Mouse (Mus musculus) gastrocnemius, postnatal 25 days (tissue): ENCODE results near the gene Gpx6. TPM values are rescaled to one million over a fixed set of nuclear protein-coding genes. Genes with fewer than 3 reads are reported as not detected.

ENCODE experiments used
- DNase-seq: peaks from one replicate; pipeline ENCODE4 v3.0.0; 2022
- long read RNA-seq, 2 experiments: library from polyadenylated mRNA; stranded (forward); transcript quantifications; one replicate each; pipeline ENCODE4 v2.0.0; 2021
- total RNA-seq, 2 experiments: library from RNA; stranded (reverse); gene quantifications; 1 replicate in 1 of 2; 2 replicates in 1 of 2; pipeline ENCODE4 v1.2.3; 2021

The Gpx6 gene
- not detected for total RNA-seq
- long read RNA-seq, experiment 1 = 0 reads
- long read RNA-seq, experiment 2 = 0 reads

DNA sequence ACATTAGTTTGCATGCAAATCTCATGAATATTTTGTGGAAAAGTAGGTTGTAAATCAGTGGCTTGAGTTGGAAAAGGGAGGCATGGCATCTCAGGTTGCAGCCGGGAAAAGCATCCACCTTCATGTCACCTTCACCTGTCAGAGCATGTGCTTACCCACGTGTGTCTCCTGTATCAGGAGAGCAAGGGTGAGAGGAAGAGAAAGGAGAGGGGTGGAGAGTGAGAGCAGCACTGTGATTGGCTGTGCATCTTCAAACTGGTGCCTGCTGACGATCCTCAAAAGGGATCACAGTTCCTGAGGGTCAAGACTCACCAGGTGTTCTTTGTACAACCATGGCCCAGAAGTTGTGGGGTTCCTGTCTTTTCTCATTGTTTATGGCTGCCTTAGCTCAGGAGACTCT lies at the start of gene Gpx6:
Gene Gpx6, plus strand, starts transcription at position 200 of the 400 bp plus-strand sequence.
- DNase-seq = no peak

DNA sequence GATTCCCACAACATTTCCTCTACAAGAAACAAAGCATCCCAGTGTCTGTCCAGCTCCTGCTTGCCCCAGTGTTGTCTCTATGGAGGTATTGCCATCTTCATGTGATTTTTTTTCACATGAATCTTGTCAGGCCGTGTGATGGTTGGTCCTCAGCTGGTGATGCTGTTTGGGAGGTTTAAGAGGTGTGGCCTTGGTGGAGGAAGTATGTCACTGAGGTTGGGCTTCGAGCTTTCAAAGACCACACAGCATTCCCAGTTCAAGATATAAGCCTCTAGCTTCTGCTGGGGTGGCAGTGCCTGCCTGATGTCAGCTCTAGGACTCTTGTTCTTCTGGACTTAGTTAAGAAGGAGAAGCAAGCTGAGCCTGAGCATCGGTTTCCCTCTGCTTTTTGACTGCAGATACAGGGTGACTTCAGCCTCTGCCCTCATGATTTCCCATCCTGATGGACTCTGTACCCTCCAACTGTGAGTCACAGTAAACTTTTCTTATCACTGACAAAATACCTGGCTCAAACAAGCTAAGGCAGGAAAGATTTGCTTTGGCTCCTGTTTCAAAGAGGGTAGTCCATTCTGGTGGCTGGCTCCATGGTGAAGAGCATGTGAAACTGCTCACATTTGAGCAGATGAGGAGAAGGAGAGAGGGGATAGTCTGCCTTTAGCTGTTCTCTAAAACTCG lies 49.0 kb upstream of the Gpx6 start:
- DNase-seq = no peak

DNA sequence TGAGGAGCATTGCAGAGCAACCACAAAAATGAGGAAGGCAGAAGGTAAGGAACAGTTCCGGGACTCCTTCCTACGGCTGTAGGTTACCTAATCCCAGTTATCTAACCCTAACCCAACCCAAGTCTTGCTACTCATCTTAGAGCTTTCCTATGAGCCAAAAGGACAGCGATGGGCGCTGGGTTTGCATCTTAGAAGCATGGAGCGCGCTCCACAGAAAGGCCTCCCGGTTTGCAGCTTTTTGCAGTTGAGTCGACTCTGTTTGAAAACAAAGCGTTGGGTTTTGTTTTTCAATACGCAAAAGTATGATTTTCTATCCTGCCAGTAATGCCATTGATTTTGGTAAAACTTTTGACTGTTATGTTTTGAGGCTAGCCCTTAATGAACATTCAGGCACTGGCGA lies 48.0 kb upstream of the Gpx6 start:
- DNase-seq = no peak

DNA sequence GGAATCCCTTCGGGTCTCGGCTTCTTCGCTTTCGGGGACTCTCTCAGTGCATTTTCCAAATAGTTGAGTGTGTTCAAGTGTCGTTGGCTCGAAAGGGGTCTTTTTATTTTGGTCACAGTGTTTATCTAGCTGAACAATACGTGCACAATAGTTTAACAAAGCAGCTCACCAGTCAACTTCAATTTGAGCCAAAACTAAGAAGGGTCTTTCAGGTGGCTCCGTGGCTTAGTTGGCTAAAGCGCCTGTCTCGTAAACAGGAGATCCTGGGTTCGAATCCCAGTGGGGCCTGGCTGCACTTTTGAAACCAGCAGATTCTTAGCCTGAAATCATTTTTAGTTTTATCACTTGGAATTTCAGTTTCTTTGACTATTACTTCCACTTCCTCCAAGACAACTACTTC lies 47.6 kb upstream of the Gpx6 start:
- no peak for DNase-seq

DNA sequence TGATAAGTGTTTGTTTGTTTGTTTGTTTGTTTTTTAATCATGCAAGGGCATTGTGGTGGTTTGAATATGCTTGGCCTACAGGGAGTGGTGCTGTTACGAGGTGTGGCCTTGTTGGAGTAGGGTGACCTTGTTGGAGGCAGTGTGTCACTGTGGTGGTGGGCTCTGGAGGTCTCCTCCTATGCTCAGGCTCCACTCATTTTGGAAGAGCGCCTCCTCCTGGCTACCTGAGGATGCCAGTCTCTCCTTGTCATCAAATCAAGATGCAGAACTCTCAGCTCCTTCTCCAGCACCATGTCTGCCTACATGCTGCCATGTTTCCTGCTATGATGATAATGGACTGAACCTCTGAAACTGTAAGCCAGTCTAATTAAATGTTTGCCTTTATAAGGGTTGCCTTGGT lies 46.2 kb upstream of the Gpx6 start:
- DNase-seq = no peak

DNA sequence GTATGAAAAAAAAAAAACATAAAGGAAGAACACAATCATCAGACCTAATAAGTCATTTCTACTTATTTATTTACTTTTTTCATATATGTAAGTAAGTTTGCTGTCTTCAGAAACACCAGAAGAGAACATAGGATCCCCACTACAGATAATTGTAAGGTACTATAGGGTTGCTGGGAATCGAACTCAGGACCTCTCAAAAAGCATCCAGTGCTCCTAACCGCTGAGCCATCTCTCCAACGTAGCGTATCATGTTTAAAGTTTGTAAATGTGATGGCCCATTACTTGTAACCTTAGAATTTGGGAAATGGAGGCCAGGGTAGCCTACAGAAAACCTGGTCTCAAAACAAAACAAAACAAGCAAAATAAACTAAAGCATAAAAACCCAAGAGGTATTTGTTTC lies 44.4 kb upstream of the Gpx6 start:
- no peak for DNase-seq

DNA sequence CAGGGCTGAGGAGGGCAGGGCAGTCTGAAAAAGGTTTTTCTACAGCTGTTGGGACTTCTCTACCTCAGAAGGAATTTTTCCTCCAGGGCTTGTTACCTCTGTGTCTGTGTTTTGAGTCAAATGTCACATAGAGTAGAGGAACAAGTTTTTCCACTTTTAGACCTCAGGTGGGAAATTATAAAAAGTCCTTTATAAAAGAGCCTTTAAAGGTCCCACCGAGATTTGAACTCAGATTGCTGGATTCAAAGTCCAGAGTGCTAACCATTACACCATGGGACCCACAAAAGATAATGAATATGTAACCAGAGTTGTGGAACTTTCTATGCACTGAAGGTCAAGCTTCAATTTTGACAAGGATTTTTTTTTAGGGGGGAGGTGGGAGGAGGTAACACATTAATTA lies 43.7 kb upstream of the Gpx6 start:
- DNase-seq = no peak

DNA sequence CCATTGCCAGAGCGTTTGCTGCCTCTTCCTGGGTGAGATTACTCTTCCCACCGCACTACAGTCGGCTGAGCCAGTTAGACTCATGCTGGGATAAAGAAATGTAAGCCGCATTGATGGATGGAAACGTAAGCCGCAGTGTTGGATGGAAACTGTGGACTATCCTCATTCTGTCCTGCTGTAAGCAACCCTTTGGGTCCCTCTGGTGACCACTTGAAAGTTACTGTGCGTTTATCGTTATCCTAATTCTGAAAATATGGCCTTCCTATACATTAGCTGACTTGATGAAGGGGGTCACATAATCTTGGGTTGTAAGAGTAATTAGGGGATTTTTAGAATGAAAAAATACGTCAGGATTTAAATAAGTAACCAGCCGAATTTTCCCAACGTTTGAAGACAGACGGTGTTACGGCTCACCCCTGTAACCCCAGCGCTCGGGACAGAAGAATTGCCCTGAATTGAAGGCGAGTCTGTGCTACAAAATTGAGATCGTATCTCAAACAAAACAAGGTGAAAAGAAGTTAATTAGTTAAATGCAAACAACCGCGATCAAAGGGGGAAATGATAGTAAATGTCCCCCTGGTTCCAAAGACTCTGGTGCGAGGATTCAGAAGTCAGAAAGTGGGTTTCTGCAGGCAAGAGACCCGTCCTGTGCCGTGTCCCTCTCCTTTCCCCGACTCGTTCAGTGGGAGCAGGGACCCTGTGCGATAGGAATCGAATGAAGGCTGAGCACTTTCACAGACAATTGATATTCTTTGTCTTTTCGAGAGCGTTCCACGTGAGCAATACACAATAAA lies 36.7 kb upstream of the Gpx6 start:
- no peak for DNase-seq

DNA sequence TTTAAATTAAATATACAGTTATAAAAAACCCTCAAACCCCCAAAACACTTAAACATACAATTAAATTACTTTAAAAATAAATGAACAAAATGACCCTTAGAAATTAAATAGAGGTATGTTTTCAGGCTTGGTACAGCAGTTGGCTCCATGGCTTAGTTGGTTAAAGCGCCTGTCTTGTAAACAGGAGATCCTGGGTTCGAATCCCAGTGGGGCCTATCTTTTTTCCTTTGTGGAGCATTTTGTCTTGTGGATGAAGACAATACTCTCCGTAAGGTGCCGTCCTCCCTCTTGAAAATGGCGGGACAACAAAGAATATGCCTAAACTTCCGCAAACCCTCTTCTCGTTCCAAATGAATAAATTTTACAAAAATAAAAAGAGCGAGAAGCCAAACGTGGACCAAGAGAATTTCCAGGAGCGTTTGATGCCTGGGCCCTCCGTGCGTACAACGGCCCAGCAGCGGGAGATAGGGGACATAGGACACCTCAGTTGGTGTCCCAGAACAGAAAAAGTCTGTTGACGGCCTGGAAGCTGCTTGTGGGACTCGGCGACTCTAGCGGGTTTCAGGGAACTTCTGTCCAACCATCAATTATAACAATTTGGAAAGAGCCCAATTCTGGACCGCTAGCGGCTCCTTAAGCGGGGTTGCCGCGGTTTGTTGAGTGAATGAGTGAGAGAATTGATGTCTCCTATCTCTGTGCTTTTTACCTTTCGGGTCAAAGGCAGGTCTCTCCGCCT lies 35.9 kb upstream of the Gpx6 start:
- no peak for DNase-seq

DNA sequence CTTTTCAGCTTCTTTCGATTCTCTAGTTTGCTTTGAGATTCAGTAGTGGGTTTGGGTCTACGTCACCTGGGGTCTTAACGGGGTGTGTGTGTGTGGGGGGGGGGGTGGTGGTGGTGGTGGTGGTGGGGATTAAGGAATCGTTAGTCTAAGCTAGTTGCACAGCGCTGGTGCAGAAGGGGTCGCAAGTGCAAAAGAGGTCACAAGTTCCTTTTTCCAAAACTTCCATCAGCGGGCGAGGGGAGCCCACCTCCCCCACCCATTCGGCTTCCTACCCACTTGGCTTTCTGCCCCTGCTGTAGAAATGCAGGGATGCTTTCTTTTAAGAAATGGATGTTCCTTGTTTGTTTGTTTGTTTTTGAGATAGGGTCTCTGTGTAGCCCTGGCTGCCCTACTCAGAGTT lies 35.4 kb upstream of the Gpx6 start:
- DNase-seq = no peak

DNA sequence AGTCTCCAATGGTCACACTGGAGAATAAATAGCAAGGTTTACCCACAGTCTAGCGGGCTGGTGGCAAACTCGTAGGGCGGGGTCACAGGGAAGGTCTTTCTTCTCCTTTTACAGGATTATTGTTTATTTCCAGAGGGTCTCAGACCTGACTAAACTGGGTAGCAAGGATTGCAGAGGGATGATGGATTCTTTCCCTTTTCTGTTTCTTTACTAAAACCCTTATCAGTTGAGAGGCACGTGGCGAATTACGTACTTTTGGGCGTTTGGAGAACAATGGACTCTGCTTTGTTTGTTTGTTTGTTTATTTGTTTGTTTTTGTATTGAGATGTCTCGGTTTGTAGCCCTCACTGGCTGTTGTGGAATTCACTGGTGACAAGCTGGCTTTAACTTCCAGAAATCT lies 32.8 kb upstream of the Gpx6 start:
- DNase-seq = no peak

DNA sequence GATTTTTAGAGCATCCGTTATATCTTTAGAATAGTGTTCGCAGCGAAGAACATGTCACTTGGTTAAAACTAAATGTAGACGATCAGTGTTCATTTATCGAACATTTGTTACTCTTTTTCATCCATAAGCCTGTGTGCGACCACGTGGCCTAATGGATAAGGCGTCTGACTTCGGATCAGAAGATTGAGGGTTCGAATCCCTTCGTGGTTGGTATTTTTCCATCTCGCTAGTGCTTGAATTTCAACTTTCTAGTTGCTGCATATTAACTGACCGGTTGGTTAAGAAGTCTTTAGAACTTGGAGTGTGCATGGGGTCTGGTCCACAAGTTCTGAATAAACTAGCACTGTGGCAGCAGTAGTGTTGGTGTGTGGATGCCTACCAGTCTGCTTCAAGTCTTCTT lies 32.4 kb upstream of the Gpx6 start:
- peak; percentile 39 for DNase-seq

DNA sequence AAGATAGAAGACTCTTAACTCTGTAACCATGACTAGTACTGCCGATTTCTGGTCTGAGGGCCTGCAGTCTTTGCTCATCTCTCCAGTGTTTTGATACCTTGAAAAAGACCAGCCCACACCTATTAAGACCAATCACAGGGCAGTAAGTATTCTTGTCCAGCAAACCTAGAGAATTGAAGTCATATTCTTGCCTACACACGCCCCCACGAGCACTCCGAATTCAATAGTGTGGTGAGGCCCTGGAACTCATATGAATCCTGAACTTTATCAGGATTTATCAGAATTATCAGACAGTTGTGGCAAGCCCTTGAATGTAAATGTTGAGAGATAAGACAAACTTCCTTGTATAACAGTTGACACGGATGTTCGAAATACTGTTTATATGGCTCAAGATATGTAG lies 19.3 kb upstream of the Gpx6 start, which contains the start of gene Gpx5:
Gene Gpx5, minus strand, starts transcription at position 101 of the 400 bp plus-strand sequence.
- no peak for DNase-seq

DNA sequence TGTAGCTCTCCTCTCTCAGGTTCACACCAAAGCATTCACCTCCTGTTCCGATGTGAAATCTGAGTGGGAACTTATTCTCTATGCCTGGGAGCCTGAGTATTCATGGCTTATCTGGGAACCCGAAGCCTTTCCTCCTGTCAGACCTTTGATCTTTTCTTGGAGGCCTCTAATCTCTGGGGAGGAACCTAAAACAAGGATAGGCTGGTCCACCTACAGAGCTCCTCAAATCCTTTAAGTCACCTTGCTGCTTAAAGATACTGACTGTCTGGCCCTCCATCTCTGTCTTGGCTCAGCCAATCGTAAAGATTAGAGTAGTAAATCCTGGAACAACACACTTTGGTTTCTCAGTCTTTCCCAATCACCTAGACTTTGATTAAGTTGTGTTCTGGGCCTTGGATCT lies 13.4 kb upstream of the Gpx6 start:
- DNase-seq = no peak

DNA sequence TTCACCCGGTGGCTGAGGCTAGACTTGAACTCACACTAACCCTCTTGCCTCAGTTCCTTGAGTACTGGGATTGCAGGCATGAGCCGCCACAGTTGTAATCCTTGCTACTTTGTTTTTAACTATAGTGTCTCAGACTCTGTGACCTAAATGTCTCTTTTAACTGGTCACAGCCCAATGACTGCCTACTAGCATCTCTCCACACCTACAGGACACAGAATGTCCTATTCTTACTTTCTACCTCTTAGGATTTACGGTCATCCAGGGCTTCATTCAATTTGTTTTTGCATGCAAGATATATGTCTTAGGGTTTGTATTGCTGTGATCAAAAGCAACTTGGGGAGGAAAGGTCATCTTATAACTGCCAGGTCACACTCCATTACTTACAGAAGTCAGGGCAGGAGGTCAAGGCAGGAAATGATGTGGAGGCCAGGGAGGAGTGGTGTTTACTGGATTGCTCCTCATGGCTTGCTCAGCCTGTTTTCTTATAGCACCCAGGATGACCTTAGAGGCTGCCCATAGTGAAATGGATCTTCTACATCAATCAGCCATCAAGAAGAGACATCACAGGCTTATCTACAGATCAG lies 7.3 kb upstream of the Gpx6 start:
- no peak for DNase-seq

DNA sequence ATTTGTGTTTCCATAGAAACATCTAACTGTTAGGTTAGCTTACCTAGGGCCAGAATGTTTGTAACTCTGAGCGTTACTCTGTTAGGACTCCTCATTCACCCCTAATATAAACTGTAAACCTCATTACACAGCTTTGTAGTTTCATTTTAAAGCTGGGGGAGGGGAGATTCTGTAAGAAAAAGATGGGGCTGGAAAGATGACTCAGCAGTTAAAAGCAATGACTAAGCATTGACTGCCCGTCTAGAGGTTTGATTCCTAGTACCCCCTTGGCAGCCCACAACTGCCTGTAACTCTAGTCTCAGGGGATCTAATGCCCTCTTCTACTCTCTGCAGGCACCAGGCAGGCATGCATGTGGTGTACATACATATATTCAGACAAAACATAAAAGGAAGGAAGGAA lies 2.1 kb upstream of the Gpx6 start:
- no peak for DNase-seq

DNA sequence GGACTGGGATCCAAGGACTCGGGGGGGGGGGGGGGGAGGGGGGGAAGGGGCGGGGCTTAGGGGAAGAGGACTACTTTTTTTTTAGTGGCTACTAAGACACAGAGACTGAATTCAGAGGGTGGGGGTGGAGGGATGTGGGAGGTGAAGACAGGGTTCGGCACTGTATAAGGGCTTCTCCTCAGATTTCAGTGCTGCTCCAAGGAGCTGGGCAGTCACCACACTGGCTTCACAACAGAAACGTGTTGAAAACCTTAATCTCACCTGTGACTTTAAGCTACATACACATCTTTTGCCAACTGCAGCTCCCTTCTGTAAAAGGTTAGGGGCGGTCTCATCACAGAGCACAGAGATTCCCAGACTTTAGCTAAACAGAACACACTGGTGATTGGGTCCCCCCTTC lies 929 bp downstream of the Gpx6 start:
- DNase-seq = no peak

DNA sequence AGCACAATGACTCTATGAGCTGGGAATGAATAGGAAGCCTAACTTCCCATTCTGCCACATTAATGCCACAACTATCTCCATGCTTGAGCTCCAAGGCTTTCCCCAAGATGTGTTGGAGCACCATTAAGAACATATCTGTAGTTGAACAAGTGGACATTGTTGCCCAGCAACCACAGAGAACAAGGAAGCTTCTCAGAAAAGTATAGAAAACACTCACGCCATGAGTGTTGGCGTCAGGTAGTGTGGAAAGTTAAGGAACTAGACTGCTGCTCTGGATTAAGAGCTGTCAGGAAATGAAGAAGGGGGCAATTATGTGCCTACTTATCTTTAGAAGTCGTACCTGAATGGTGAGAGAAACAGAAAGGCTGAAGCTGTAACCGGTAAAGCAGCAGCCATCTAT lies 2.0 kb downstream of the Gpx6 start:
- DNase-seq = no peak

DNA sequence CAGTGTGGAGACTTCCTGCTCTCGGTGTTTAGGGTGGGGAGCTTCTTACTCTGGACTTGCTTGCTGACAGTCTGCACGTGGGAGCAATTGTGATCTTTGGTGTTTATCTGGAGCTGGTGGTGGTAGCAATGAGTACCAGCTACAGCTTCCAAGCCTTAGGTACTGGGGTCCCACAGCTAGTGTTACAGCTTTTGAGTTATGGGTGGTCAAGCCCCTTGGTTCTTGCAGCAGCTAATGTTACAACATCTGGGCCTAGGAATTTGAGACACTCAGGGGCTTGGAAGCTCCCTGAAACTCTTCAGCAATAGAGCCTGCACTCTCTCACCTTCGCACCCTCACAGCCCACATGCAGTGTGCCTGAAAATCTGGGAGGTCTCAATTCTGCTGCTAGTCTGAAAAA lies 8.3 kb downstream of the Gpx6 start:
- DNase-seq = no peak

DNA sequence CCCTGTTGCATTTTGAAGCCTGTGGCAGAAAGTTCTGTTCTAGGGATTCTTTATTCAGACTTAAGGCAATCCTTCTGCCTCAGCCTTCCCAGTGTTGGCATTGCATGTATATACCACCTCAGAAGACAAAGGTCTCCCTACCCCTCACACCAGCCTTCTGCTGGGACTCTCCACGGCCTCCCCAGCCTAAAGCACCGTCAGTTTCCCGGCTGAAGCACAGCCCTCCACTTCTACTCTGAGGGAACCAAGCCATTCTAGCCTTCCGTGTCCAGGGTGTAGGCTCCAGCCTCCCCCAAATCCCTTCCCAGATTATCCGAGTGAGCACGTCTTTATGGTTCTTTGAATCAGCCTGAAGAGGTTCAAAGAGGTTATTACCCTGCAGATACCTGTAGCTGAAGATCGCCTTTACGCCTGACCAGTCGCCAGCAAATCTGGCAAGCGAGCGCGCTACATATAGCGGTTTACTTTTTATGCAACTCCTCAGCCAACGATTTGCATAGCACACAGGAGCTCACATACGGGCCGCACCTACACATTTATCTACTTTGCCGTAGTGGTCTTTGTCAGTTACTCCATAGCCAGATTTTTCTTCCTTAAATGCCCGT lies 10.1 kb downstream of the Gpx6 start:
- DNase-seq = no peak

DNA sequence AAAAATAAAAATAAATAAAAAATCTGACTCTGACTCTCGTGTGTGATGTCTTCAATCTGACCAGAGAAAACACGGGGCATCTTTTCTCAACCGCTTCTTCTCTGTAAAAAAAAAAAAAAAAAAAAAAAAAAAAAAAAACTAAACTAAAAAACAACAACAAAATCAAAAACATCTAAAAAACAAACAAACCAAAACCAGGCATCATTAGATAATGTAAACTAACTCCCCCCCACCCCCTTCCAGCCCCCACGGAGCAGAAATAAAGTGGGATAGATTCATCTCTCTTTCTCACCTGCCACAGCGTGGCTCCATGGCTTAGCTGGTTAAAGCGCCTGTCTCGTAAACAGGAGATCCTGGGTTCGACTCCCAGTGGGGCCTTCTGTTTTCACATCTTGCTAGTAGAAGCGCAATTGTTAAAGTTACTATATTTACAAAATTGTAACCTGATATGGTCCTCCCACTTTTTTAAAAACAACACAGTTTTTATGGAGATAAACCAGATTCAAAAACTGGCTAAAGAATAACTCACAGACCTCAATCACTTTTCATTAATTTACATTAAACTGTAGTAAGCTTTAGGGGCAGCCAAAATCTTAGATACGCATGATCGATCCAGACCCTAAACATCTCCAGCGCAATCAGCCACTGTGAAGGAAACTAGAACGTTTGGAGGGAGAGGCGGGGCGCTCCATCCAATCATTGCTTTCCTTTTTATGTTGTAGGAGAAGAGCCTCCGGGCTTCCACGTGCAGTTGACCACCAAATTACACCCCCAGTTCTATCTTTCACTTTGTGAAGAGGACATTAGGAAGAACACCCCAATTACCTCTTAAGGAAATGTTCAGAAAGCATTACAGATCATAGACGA lies 10.8 kb downstream of the Gpx6 start:
- no peak for DNase-seq
